Mouse (Mus musculus): ENCODE results near the gene Mterf4.

The Mterf4 gene

DNA sequence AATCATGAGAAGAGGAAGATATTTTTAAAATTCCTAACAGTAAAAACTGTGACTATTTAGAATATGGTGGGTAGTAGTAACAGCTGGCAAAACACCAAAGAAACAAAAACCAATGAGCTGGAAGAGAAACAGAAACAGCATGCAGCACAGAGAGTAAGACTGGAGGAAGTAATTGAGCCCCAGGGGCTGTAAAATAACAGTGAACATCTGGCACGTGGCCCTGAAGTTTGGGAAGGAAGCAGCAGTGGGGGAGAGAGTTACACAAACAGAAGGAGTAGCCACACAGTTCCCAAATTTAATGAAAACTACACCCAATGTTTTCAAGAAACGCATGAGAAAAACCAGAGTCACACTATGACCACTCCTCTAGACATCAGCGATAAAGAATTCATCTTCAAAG lies 38.5 kb downstream of the Mterf4 start:
- no peak for DNase-seq (ENCODE audit: low spot score)

- no peak for DNase-seq (ENCODE audit: low spot score)
Observed at GRCm38 (mm10) chr1:93257560-93257959, 48.2 kb downstream of the Mterf4 start.

- DNase-seq (ENCODE audit: low spot score): no peak
Observed at GRCm38 (mm10) chr1:93255761-93256160, 50.0 kb downstream of the Mterf4 start.

- no peak for DNase-seq (ENCODE audit: low spot score)
Observed at GRCm38 (mm10) chr1:93252586-93252985, 53.1 kb downstream of the Mterf4 start.

All from T-cell, adult 2 months (primary cell).